Mouse (Mus musculus): ENCODE measurements around the gene 9230102O04Rik. TPM values are rescaled to one million over a fixed set of nuclear protein-coding genes. Genes with fewer than 3 reads are reported as not detected.

9230102O04Rik gene
- polyA plus RNA-seq, 1 experiment from 2014 or later: 3.3 TPM

DNA sequence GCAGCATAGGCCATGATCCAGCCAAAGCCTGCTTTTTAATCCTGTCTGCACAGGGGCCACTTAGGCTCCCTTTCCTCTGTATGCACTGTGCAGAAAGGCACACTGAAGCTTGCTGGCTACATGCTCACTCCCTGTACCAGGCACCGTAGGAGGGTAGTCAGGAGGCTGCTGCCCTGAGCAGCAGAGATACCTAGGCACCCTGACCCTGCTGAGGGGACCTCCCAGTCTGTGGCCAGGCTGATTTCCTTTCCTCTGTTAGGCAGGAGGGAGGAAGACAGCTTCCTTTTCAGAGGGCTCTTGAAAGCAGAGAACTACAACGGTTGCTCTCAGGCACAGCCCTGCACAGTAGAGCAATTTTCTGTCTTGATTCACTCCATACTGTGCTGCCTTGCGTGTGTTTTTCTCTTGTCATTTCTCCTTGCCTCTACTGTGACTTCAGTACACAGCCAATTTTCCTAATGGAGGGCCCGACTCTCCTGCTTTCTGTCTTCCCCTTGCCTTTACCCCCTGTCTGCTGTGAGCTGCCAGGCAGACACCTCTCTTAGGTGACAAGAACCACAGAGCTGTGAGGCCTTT is 18.1 kb downstream of the 9230102O04Rik start:
- Histone ChIP-seq H3K27ac (ENCODE audit: low read depth, low read length) (no peak overlapping the region), H3K9ac (ENCODE audit: low read depth, low read length) (no peak overlapping the region), H3K4me1 (replicated peaks; ENCODE audit: control insufficient read depth, insufficient read depth, low read length) (0 out of 2 replicates have a peak, but pooled peaks cover 2% of the 10 kb centered on the region), H3K36me3 (ENCODE audit: control insufficient read depth, insufficient read depth, low read length) (no peaks in the 10 kb centered on the region), H3K4me3 (ENCODE audit: low read depth, low read length) (no peak overlapping the region), H3K4me2 (replicated peaks; ENCODE audit: low read depth, low read length) (no peak overlapping the region), H3K9me3 (ENCODE audit: control insufficient read depth, low read length) (no peaks in the 10 kb centered on the region), H3K27me3 (ENCODE audit: control insufficient read depth, insufficient read depth, low read length) (peaks cover 44% of the 10 kb centered on the region)
- ATAC-seq (ENCODE audit: low FRiP score) (no peak), DNase-seq (ENCODE audit: low spot score) (no peak)
- 20% methylated on average over 4 of the region's 4 CpGs for WGBS

DNA sequence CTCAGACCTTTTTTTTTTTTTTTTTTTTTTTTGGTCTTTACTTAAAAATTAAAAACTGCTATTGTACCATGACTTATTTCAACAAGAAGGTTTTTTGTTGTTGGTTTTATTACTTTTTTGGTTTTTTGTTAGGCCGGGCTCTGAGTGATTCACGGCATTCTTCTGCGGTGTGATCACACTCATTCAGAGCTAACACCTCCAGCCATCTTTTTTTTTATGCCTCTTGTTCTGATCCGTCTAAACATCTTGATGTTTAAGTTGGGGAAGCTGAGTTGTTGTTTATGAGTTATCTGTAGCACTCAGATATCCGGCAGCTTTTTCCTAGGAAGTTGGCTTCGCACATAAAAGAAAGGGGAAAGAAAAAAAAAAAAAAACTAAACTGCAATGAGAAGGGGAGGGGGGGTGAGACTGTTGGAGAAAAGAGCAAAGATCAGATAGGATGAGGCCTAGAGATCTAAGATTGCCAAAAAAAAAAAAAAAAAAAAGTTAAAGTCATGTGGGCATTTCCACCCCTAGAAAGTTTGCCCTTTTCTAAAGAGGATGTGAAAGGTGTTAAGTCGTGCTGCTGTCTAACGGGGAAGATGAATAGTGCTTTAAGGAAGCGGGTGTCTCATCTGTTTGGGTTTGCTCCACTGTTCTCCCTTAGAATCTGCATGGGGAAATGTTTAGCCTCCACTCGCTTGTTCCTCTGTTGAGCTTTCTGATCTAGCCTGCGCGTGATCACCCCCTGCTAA is 22.1 kb downstream of the 9230102O04Rik start:
- Histone ChIP-seq H3K36me3 (ENCODE audit: control insufficient read depth, insufficient read depth, low read length) (no peaks in the 10 kb centered on the region), H3K4me3 (ENCODE audit: low read depth, low read length) (no peak overlapping the region), H3K9ac (ENCODE audit: low read depth, low read length) (no peak overlapping the region), H3K27ac (ENCODE audit: low read depth, low read length) (no peak overlapping the region), H3K27me3 (ENCODE audit: control insufficient read depth, insufficient read depth, low read length) (peaks cover 9% of the 10 kb centered on the region; the same call in 1 of the 2 replicates), H3K9me3 (ENCODE audit: control insufficient read depth, low read length) (no peaks in the 10 kb centered on the region), H3K4me2 (replicated peaks; ENCODE audit: low read depth, low read length) (no peak overlapping the region), H3K4me1 (replicated peaks; ENCODE audit: control insufficient read depth, insufficient read depth, low read length) (0 out of 2 replicates have a peak, but pooled peaks cover 2% of the 10 kb centered on the region)
- DNase-seq (ENCODE audit: low spot score) (no peak), ATAC-seq (ENCODE audit: low FRiP score) (no peak)
- WGBS: 74% methylated on average over 12 of the region's 12 CpGs

DNA sequence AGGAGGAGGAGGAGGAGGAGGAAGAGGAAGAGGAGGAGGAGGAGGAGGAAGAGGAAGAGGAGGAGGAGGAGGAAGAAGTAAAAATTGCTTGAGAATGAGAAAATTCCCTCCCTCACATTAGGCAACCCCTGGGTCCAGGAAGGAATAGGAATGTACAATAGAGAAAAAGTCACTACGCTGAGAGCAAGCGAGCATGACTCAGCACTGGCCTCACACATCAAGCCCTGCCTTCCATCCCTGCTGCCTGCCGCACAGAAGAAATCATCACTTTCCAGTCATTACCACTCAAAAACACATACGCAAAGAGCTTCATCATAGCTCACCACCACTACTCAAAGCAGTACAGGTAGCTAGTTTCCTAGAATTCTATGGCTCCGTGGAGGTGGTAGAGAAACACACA is 28.6 kb downstream of the 9230102O04Rik start:
- ATAC-seq (ENCODE audit: low FRiP score) (no peak), DNase-seq (ENCODE audit: low spot score) (no peak)
- Histone ChIP-seq H3K36me3 (ENCODE audit: control insufficient read depth, insufficient read depth, low read length) (no peaks in the 10 kb centered on the region), H3K9ac (ENCODE audit: low read depth, low read length) (no peak overlapping the region), H3K4me3 (ENCODE audit: low read depth, low read length) (no peak overlapping the region), H3K4me2 (replicated peaks; ENCODE audit: low read depth, low read length) (no peak overlapping the region), H3K9me3 (ENCODE audit: control insufficient read depth, low read length) (no peaks in the 10 kb centered on the region), H3K4me1 (replicated peaks; ENCODE audit: control insufficient read depth, insufficient read depth, low read length) (no peaks in the 10 kb centered on the region), H3K27ac (ENCODE audit: low read depth, low read length) (no peak overlapping the region), H3K27me3 (ENCODE audit: control insufficient read depth, insufficient read depth, low read length) (no peaks in the 10 kb centered on the region)
- 79% methylated on average over 5 of the region's 5 CpGs for WGBS

DNA sequence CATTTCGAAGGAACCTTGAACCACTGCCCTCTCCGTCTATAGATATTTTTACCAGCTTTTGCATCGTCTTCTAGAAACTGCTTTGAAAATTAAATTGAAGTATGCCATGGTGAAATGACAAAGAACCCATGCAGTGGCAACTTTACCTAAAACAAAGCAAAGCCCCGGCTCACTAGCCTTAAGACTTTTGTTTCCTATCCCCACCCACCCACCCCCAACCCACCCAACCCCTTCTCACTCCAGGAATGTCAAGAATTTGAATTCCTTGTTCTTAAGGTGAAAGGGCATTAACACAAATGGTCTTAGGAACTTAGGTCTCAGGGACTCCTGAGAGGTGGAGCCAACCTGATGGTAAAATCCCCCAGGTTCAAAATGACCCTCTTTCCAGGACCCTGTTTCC is 33.5 kb downstream of the 9230102O04Rik start:
- no peak for DNase-seq (ENCODE audit: low spot score)
- no peak for ATAC-seq (ENCODE audit: low FRiP score)
- H3K9ac ChIP-seq (ENCODE audit: low read depth, low read length): no peak overlapping the region
- no peak overlapping the region for H3K4me2 ChIP-seq (replicated peaks; ENCODE audit: low read depth, low read length)
- no peaks in the 10 kb centered on the region for H3K4me1 ChIP-seq (replicated peaks; ENCODE audit: control insufficient read depth, insufficient read depth, low read length)
- WGBS: 40% methylated on average over 4 of the region's 4 CpGs
- no peak overlapping the region for H3K27ac ChIP-seq (ENCODE audit: low read depth, low read length)
- no peaks in the 10 kb centered on the region for H3K36me3 ChIP-seq (ENCODE audit: control insufficient read depth, insufficient read depth, low read length)
- no peaks in the 10 kb centered on the region for H3K27me3 ChIP-seq (ENCODE audit: control insufficient read depth, insufficient read depth, low read length)
- no peak overlapping the region for H3K4me3 ChIP-seq (ENCODE audit: low read depth, low read length)
- H3K9me3 ChIP-seq (ENCODE audit: control insufficient read depth, low read length): no peaks in the 10 kb centered on the region

DNA sequence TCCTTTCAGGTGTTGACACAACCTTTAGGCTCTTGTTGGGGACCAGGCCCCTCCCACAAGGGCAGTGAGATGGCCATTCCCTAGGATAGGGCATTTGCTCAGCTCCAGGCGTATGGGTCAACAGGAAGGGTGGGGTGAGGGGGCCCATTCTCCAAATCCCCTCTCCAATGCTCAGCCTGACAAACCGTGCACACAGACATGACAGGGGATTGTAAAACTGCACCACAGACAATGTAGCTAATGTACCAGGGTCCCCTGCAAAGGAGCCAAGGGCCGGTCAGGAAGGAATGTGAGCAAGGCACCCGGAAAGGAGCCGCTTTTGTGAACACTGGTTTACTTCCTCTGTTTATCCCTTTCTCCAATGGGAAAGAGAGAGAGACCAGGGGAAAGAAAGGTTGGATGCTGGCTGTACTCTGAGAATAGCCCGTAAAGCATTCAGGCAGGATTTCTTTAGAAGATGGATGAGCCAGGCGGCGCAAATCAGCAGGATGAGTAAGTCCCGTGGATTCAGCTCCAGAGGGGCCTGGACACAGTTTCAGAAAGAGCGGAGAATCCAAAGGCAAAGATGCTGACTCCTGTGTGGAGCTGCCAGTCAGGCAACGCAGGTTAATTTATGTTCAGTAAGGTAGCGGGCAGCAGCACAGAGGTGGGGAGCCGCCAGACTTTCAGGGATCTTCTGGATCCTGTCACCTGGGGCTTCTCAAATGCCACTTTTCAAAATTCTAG is 36.3 kb downstream of the 9230102O04Rik start:
- WGBS: 41% methylated on average over 13 of the region's 13 CpGs
- Histone ChIP-seq H3K9me3 (ENCODE audit: control insufficient read depth, low read length) (no peaks in the 10 kb centered on the region), H3K36me3 (ENCODE audit: control insufficient read depth, insufficient read depth, low read length) (no peaks in the 10 kb centered on the region), H3K27me3 (ENCODE audit: control insufficient read depth, insufficient read depth, low read length) (no peaks in the 10 kb centered on the region), H3K4me1 (replicated peaks; ENCODE audit: control insufficient read depth, insufficient read depth, low read length) (no peaks in the 10 kb centered on the region), H3K4me2 (replicated peaks; ENCODE audit: low read depth, low read length) (no peak overlapping the region), H3K27ac (ENCODE audit: low read depth, low read length) (no peak overlapping the region), H3K4me3 (ENCODE audit: low read depth, low read length) (no peak overlapping the region), H3K9ac (ENCODE audit: low read depth, low read length) (no peak overlapping the region)
- ATAC-seq (ENCODE audit: low FRiP score) (peak; percentile 63), DNase-seq (ENCODE audit: low spot score) (no peak)

DNA sequence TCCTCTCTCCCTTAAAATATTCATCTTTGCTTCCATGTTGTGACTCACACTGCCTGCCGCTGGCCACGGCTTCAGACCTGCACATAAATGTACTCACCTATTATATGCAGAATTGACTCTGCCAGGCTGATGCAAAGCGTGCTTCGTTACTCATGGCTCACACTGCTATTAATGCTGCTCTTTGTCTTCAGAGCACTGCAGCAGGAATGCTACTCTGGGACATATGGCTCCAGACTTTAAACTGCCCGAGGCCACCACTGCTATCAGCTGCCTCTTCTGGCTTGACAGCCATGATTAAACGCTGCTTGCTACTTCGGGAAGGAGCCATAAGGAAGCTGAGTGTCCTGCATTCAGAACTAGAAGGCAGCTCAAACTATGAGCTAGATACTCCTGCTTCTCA is 54.1 kb downstream of the 9230102O04Rik start:
- WGBS: 65% methylated on average over 7 of the region's 7 CpGs
- no peaks in the 10 kb centered on the region for H3K27me3 ChIP-seq (ENCODE audit: control insufficient read depth, insufficient read depth, low read length)
- no peak overlapping the region for H3K27ac ChIP-seq (ENCODE audit: low read depth, low read length)
- H3K36me3 ChIP-seq (ENCODE audit: control insufficient read depth, insufficient read depth, low read length): no peaks in the 10 kb centered on the region
- H3K4me3 ChIP-seq (ENCODE audit: low read depth, low read length): no peak overlapping the region
- DNase-seq (ENCODE audit: low spot score): peak; percentile 20
- no peaks in the 10 kb centered on the region for H3K4me1 ChIP-seq (replicated peaks; ENCODE audit: control insufficient read depth, insufficient read depth, low read length)
- H3K9me3 ChIP-seq (ENCODE audit: control insufficient read depth, low read length): no peaks in the 10 kb centered on the region
- no peak overlapping the region for H3K9ac ChIP-seq (ENCODE audit: low read depth, low read length)
- H3K4me2 ChIP-seq (replicated peaks; ENCODE audit: low read depth, low read length): no peak overlapping the region
- ATAC-seq (ENCODE audit: low FRiP score): peak; percentile 57

DNA sequence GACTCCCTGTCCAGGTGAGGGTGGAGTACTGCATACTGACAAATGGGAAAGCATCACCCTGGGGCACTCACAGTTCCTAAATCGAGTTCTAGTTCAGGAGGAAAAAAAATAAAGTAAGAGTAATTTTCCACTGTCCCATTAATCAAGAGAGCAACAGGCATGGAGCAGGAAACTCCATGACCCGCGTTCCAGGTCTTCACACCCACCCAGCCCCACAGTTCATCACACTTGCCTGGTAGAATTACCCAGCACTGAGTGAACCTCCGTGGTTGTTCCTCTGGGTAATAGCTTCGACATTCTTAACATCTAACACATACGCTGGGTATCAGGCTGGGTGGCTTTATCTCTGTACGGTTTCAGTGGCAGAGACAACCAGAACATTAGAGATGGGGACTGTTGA is 55.6 kb downstream of the 9230102O04Rik start:
- no peak overlapping the region for H3K27ac ChIP-seq (ENCODE audit: low read depth, low read length)
- no peaks in the 10 kb centered on the region for H3K9me3 ChIP-seq (ENCODE audit: control insufficient read depth, low read length)
- H3K4me2 ChIP-seq (replicated peaks; ENCODE audit: low read depth, low read length): no peak overlapping the region
- DNase-seq (ENCODE audit: low spot score) (no peak), ATAC-seq (ENCODE audit: low FRiP score) (no peak)
- no peaks in the 10 kb centered on the region for H3K36me3 ChIP-seq (ENCODE audit: control insufficient read depth, insufficient read depth, low read length)
- H3K27me3 ChIP-seq (ENCODE audit: control insufficient read depth, insufficient read depth, low read length): no peaks in the 10 kb centered on the region
- no peak overlapping the region for H3K9ac ChIP-seq (ENCODE audit: low read depth, low read length)
- H3K4me3 ChIP-seq (ENCODE audit: low read depth, low read length): no peak overlapping the region
- no peaks in the 10 kb centered on the region for H3K4me1 ChIP-seq (replicated peaks; ENCODE audit: control insufficient read depth, insufficient read depth, low read length)
- 86% methylated on average over 7 of the region's 7 CpGs for WGBS
